Mouse (Mus musculus): ENCODE results near the gene Yes1. TPM values are rescaled to one million over a fixed set of nuclear protein-coding genes. Genes with fewer than 3 reads are reported as not detected.
A peak's percentile ranks its signal among the peaks of the same experiment; 100 is the strongest.

Yes1 gene
- polyA plus RNA-seq, 1 experiment: 2.5 TPM

GRCm38 (mm10) chr5:32706226-32706780, 95.3 kb downstream of the Yes1 start:
- no peaks in the 10 kb centered on the region for H3K36me3 ChIP-seq (ENCODE audit: control insufficient read depth, insufficient read depth)
- TF ChIP-seq MAX (IDR thresholded peaks at IDR 0.05) (no peak), FOSL1 (IDR thresholded peaks at IDR 0.05; ENCODE audit: insufficient read depth, low read length, poor library complexity, severe bottlenecking) (no peak), MYOD1 (IDR thresholded peaks at IDR 0.05; ENCODE audit: control insufficient read depth, insufficient read length, low read depth) (no peak), CTCF (IDR thresholded peaks at IDR 0.05; ENCODE audit: control insufficient read depth, insufficient read depth, insufficient read length) (no peak), CEBPB (IDR thresholded peaks at IDR 0.05; ENCODE audit: low read depth) (no peak), MYOG (IDR thresholded peaks at IDR 0.05; ENCODE audit: control insufficient read depth, extremely low read depth, insufficient read length) (no peak), USF1 (IDR thresholded peaks at IDR 0.05; ENCODE audit: low read depth) (no peak)

GRCm38 (mm10) chr5:32711485-32711884, 100.5 kb downstream of the Yes1 start:
- Histone ChIP-seq H3K4me3 (ENCODE audit: insufficient read depth, poor library complexity, severe bottlenecking) (no peak overlapping the region), H3K79me2 (ENCODE audit: control insufficient read depth, insufficient read depth) (peaks cover 4% of the 10 kb centered on the region), H3K27me3 (ENCODE audit: control insufficient read depth, insufficient read depth, insufficient read length) (no peaks in the 10 kb centered on the region), H3ac (ENCODE audit: control insufficient read depth, insufficient read length, low read depth) (no peak overlapping the region), H3K79me3 (ENCODE audit: low read depth) (no peaks in the 10 kb centered on the region), H3K36me3 (ENCODE audit: control insufficient read depth, insufficient read depth) (no peaks in the 10 kb centered on the region)
- TF ChIP-seq CEBPB (IDR thresholded peaks at IDR 0.05; ENCODE audit: low read depth) (no peak), FOSL1 (IDR thresholded peaks at IDR 0.05; ENCODE audit: insufficient read depth, low read length, poor library complexity, severe bottlenecking) (no peak), MAX (IDR thresholded peaks at IDR 0.05) (no peak), CTCF (IDR thresholded peaks at IDR 0.05; ENCODE audit: control insufficient read depth, insufficient read depth, insufficient read length) (no peak), MYOG (IDR thresholded peaks at IDR 0.05; ENCODE audit: control insufficient read depth, extremely low read depth, insufficient read length) (no peak)

More at GRCm38 (mm10) chr5:32706226-32706780, 95.3 kb downstream of the Yes1 start:
- Histone ChIP-seq H3ac (ENCODE audit: control insufficient read depth, insufficient read length, low read depth) (no peak overlapping the region), H3K27me3 (ENCODE audit: control insufficient read depth, insufficient read depth, insufficient read length) (no peaks in the 10 kb centered on the region), H3K79me3 (ENCODE audit: low read depth) (no peaks in the 10 kb centered on the region), H3K4me3 (ENCODE audit: insufficient read depth, poor library complexity, severe bottlenecking) (no peak overlapping the region), H3K79me2 (ENCODE audit: control insufficient read depth, insufficient read depth) (no peaks in the 10 kb centered on the region)

- TF ChIP-seq MAX (IDR thresholded peaks at IDR 0.05) (no peak), FOSL1 (IDR thresholded peaks at IDR 0.05; ENCODE audit: insufficient read depth, low read length, poor library complexity, severe bottlenecking) (no peak), CTCF (IDR thresholded peaks at IDR 0.05; ENCODE audit: control insufficient read depth, insufficient read depth, insufficient read length) (no peak), MYOD1 (IDR thresholded peaks at IDR 0.05; ENCODE audit: control insufficient read depth, insufficient read length, low read depth) (no peak), USF1 (IDR thresholded peaks at IDR 0.05; ENCODE audit: low read depth) (no peak), MYOG (IDR thresholded peaks at IDR 0.05; ENCODE audit: control insufficient read depth, extremely low read depth, insufficient read length) (no peak), CEBPB (IDR thresholded peaks at IDR 0.05; ENCODE audit: low read depth) (no peak)
- no peaks in the 10 kb centered on the region for H3K36me3 ChIP-seq (ENCODE audit: control insufficient read depth, insufficient read depth)
- peaks cover 4% of the 10 kb centered on the region for H3K79me2 ChIP-seq (ENCODE audit: control insufficient read depth, insufficient read depth)
- H3ac ChIP-seq (ENCODE audit: control insufficient read depth, insufficient read length, low read depth): no peak overlapping the region
- H3K27me3 ChIP-seq (ENCODE audit: control insufficient read depth, insufficient read depth, insufficient read length): no peaks in the 10 kb centered on the region
- H3K4me3 ChIP-seq (ENCODE audit: insufficient read depth, poor library complexity, severe bottlenecking): peak overlapping the region; percentile 42
- no peaks in the 10 kb centered on the region for H3K79me3 ChIP-seq (ENCODE audit: low read depth)
These were observed 101.5 kb downstream of the Yes1 start for GRCm38 (mm10) chr5:32712221-32713041.

GRCm38 (mm10) chr5:32713042-32713702, 102.2 kb downstream of the Yes1 start:
- no peak for TF ChIP-seq MYOD1 (IDR thresholded peaks at IDR 0.05; ENCODE audit: control insufficient read depth, insufficient read length, low read depth)
- TF ChIP-seq CEBPB (IDR thresholded peaks at IDR 0.05; ENCODE audit: low read depth): no peak
- no peak for TF ChIP-seq FOSL1 (IDR thresholded peaks at IDR 0.05; ENCODE audit: insufficient read depth, low read length, poor library complexity, severe bottlenecking)
- no peak for TF ChIP-seq CTCF (IDR thresholded peaks at IDR 0.05; ENCODE audit: control insufficient read depth, insufficient read depth, insufficient read length)
- no peak for TF ChIP-seq MAX (IDR thresholded peaks at IDR 0.05)
- TF ChIP-seq MYOG (IDR thresholded peaks at IDR 0.05; ENCODE audit: control insufficient read depth, extremely low read depth, insufficient read length): no peak
- no peak for TF ChIP-seq USF1 (IDR thresholded peaks at IDR 0.05; ENCODE audit: low read depth)
- peak overlapping the region; percentile 78 for H3ac ChIP-seq (ENCODE audit: control insufficient read depth, insufficient read length, low read depth)
- H3K79me2 ChIP-seq (ENCODE audit: control insufficient read depth, insufficient read depth): peaks cover 4% of the 10 kb centered on the region

GRCm38 (mm10) chr5:32713703-32714467, 102.9 kb downstream of the Yes1 start:
- peak overlapping the region; percentile 78 for H3ac ChIP-seq (ENCODE audit: control insufficient read depth, insufficient read length, low read depth)
- H3K79me3 ChIP-seq (ENCODE audit: low read depth): no peaks in the 10 kb centered on the region
- TF ChIP-seq CTCF (IDR thresholded peaks at IDR 0.05; ENCODE audit: control insufficient read depth, insufficient read depth, insufficient read length) (no peak), MAX (IDR thresholded peaks at IDR 0.05) (no peak), MYOD1 (IDR thresholded peaks at IDR 0.05; ENCODE audit: control insufficient read depth, insufficient read length, low read depth) (no peak), CEBPB (IDR thresholded peaks at IDR 0.05; ENCODE audit: low read depth) (no peak), USF1 (IDR thresholded peaks at IDR 0.05; ENCODE audit: low read depth) (no peak)
- H3K27me3 ChIP-seq (ENCODE audit: control insufficient read depth, insufficient read depth, insufficient read length): no peaks in the 10 kb centered on the region
- peaks cover 4% of the 10 kb centered on the region for H3K79me2 ChIP-seq (ENCODE audit: control insufficient read depth, insufficient read depth)
- no peaks in the 10 kb centered on the region for H3K36me3 ChIP-seq (ENCODE audit: control insufficient read depth, insufficient read depth)
- peak overlapping the region; percentile 42 for H3K4me3 ChIP-seq (ENCODE audit: insufficient read depth, poor library complexity, severe bottlenecking)

More at GRCm38 (mm10) chr5:32713042-32713702, 102.2 kb downstream of the Yes1 start:
- no peaks in the 10 kb centered on the region for H3K36me3 ChIP-seq (ENCODE audit: control insufficient read depth, insufficient read depth)
- H3K4me3 ChIP-seq (ENCODE audit: insufficient read depth, poor library complexity, severe bottlenecking): peak overlapping the region; percentile 42
- no peaks in the 10 kb centered on the region for H3K79me3 ChIP-seq (ENCODE audit: low read depth)
- H3K27me3 ChIP-seq (ENCODE audit: control insufficient read depth, insufficient read depth, insufficient read length): no peaks in the 10 kb centered on the region

All from C2C12 (cell line).